Mouse (Mus musculus) G1E (cell line): ENCODE data around the gene Nckap5l. TPM values are rescaled to one million over a fixed set of nuclear protein-coding genes. Genes with fewer than 3 reads are reported as not detected.

Experiments
- ATAC-seq: 2 replicates; pipeline ENCODE4 v1.8.0; 2016; ENCODE audit warnings: mild to moderate bottlenecking; ENCODE audit not compliant: insufficient number of reproducible peaks, poor library complexity, low FRiP score, severe bottlenecking; ENCODE audit errors: extremely low read depth
- DNase-seq: peaks from one replicate; pipeline ENCODE4 v3.0.0; 2012; ENCODE audit warnings: low spot score
- H3K27me3 ChIP-seq: 2 replicates; pipeline ENCODE4 v1.6.1; 2012; ENCODE audit warnings: mild to moderate bottlenecking, low read length, inconsistent platforms; ENCODE audit not compliant: insufficient read depth
- H3K36me3 ChIP-seq: replicated peaks from 2 replicates; pipeline ENCODE3; 2012; ENCODE audit warnings: mild to moderate bottlenecking, inconsistent platforms
- H3K4me1 ChIP-seq: 2 replicates; pipeline ENCODE4 v1.6.1; 2012; ENCODE audit warnings: low read depth, low read length, inconsistent platforms, mixed read lengths; ENCODE audit not compliant: insufficient read depth
- H3K4me3 ChIP-seq: 2 replicates; pipeline ENCODE4 v1.5.1; 2012; ENCODE audit warnings: low read depth, mild to moderate bottlenecking, inconsistent platforms, low read length, moderate library complexity, mixed read lengths
- H3K9me3 ChIP-seq: replicated peaks from 2 replicates; pipeline ENCODE4 v1.6.1; 2012; ENCODE audit warnings: inconsistent platforms
- CTCF ChIP-seq: IDR thresholded peaks from 2 replicates; pipeline ENCODE4 v1.5.1; 2012; ENCODE audit warnings: low read depth, low read length, inconsistent platforms, mixed read lengths
- GATA1 ChIP-seq: IDR thresholded peaks from 2 replicates; pipeline ENCODE4 v1.6.1; 2012; ENCODE audit warnings: borderline replicate concordance, low read length, inconsistent platforms, mixed read lengths
- GATA2 ChIP-seq: IDR thresholded peaks from 2 replicates; pipeline ENCODE4 v1.6.1; 2012; ENCODE audit warnings: low read depth, low read length, inconsistent platforms, borderline replicate concordance
- POLR2AphosphoS5 ChIP-seq: IDR thresholded peaks from 2 replicates; pipeline ENCODE4 v1.6.1; 2012; ENCODE audit warnings: low read depth, low read length, inconsistent platforms; ENCODE audit not compliant: insufficient replicate concordance
- TAL1 ChIP-seq: conservative IDR thresholded peaks from 2 replicates; pipeline ENCODE4 v1.6.1; 2012; ENCODE audit warnings: low read depth, low read length, inconsistent platforms, mixed read lengths
- polyA plus RNA-seq: library from polyadenylated mRNA; stranded (reverse); fragments of >175 nt; gene quantifications from 2 replicates; pipeline ENCODE4 v1.2.3, GENCODE M21; 2012
- total RNA-seq, 2 experiments: library from RNA; stranded (forward) in 1 of 2; stranded (reverse) in 1 of 2; fragments of 200-1000 nt in 1 of 2; fragments of >200 nt in 1 of 2; fragmentation: Nextera tagmentation in 1 of 2; gene quantifications; 2 replicates each; pipeline ENCODE4 v1.2.3; 2014 to 2017

The Nckap5l gene
- total and polyA plus RNA-seq, 3 experiments: 0.60 to 16.1 (median 15.2) TPM

DNA sequence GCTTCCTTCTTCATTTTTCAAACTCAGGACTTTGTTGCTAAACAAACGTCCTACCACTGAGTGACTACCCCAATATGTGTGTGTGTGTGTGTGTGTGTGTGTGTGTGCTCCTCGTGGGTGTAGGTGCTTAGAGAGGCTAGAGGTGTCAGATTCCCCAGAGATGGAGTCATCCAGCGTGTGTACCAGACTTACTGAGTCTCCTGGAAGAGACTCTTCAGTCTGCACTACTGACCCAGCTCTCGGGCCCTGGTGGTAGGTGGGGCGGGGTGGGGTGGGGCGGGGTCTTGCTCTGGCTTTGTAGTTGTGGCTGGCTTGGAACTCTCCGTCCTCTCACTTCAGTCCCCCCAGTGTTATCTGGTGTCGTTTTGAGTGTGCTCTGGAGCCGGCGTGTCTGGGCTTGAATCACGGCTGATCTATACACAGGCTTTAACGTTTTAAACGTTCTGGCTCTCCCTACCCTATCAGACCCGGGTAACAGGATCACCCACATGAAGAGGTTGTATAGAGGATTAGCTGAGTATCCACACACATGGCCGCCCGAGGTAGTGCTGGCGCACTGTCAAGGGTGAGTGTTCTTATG is 39.8 kb downstream of the Nckap5l start:
- no peak for ATAC-seq
- Histone ChIP-seq H3K36me3 (peaks cover 5% of the 10 kb centered on the region), H3K9me3 (no peaks in the 10 kb centered on the region), H3K4me1 (peaks cover 10% of the 10 kb centered on the region), H3K27me3 (no peaks in the 10 kb centered on the region), H3K4me3 (no peak overlapping the region)
- no peak for DNase-seq
- TF ChIP-seq POLR2AphosphoS5: no peak

DNA sequence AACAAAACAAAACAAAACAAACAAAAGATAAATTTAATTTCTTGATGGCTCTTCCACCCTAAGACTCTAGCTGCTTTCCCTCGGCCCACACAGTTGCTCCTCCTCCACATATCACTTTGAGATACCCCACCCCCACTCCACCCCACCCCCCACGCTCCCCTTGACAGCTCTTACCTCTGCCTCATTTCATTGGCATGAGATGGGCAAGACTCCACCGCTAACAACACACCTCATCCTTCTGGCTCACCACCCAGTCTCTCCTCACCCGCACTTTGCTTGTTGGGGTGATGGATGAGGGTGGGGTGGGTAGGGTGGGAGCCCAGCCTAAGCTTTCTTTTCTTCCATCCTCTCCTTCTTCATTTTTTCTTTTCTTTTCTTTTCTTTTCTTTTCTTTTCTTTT is 40.6 kb downstream of the Nckap5l start:
- no peak for ATAC-seq
- DNase-seq: no peak
- no peaks in the 10 kb centered on the region for H3K9me3 ChIP-seq
- no peaks in the 10 kb centered on the region for H3K27me3 ChIP-seq
- peaks cover 10% of the 10 kb centered on the region for H3K4me1 ChIP-seq
- H3K4me3 ChIP-seq: no peak overlapping the region
- TF ChIP-seq TAL1: no peak
- no peak for TF ChIP-seq GATA1
- TF ChIP-seq CTCF: no peak
- no peak for TF ChIP-seq GATA2
- no peak for TF ChIP-seq POLR2AphosphoS5
- peaks cover under 1% of the 10 kb centered on the region for H3K36me3 ChIP-seq

DNA sequence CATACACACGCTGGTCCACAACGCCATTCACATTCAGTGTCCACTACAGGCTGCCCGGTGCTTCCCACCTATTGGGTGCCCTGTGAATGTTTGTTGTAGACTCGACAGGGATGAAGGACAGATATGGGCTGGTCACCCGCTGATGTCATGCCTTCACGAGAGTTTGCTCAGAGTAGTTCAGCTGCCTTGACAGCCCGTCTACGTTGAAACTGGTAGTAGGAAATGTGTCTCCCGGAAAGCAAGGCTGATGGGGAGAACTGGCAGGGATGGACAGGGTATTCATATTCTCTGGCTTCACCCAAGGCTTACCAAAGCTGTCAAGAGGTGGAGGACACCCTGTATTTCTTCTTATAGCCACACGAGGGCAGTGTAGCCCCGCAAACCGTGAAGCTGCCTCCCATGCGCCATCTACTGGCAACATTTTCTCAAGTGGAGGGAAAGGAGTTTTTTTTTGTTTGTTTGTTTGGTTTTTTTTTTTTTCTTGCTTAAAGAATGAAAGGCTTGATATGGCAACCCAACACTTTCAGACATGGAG is 41.1 kb downstream of the Nckap5l start:
- no peak overlapping the region for H3K4me3 ChIP-seq
- ATAC-seq (peak; percentile 34; the same call in 1 of the 2 replicates), DNase-seq (peak; percentile 57)
- TF ChIP-seq GATA1 (no peak), CTCF (peak; percentile 96)
- H3K4me1 ChIP-seq: peaks cover 10% of the 10 kb centered on the region
- H3K9me3 ChIP-seq: no peaks in the 10 kb centered on the region
- no peaks in the 10 kb centered on the region for H3K27me3 ChIP-seq
- peaks cover 6% of the 10 kb centered on the region for H3K36me3 ChIP-seq

DNA sequence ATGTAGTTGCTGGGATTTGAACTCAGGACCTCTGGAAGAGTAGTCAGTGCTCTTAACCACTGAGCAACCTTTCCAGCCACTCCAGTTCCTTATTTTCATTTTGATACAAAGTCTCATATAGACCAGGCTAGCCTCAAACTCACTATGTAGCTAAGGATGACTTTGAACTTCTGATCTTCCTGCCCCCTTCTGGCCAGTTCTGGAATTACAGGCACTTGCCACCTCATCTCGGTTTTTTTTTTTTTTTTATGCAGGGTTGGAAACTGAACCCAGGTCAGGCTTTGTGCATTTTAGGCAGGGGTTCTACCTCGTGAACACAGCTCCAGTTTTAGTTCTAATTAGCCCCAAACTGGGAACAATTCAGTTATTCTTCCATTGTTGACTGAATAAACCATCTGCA is 41.8 kb downstream of the Nckap5l start:
- no peak overlapping the region for H3K4me3 ChIP-seq
- TF ChIP-seq GATA2 (no peak), CTCF (peak; percentile 29)
- no peak for ATAC-seq

DNA sequence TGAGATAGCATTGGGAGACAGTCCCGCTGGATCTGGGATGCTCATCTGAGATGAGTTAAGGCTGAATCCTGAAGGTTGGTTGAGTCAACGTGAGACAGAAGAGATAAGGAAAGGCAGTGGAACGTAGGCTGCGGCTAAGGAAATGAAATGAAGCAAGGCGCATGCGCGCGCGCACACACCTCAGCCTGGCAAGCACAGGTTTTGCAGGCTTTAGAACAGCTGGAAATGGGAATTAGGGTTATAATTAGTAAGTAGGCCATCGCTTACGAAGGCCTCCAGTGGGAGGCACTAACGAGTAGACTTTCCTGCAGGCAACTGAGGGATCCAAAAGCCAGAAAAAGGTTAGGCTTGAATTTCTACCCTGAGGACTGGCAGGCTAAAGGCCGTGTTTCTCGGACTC is 45.8 kb downstream of the Nckap5l start:
- ATAC-seq: no peak
- DNase-seq: no peak
- Histone ChIP-seq H3K27me3 (no peaks in the 10 kb centered on the region), H3K36me3 (peaks cover 52% of the 10 kb centered on the region), H3K4me3 (no peak overlapping the region), H3K9me3 (no peaks in the 10 kb centered on the region), H3K4me1 (peaks cover 10% of the 10 kb centered on the region)
- TF ChIP-seq CTCF (no peak), GATA2 (no peak), POLR2AphosphoS5 (no peak), GATA1 (no peak), TAL1 (no peak)

More for the DNA sequence above, 41.8 kb downstream of the Nckap5l start:
- Histone ChIP-seq H3K4me1 (peaks cover 10% of the 10 kb centered on the region), H3K27me3 (no peaks in the 10 kb centered on the region), H3K9me3 (no peaks in the 10 kb centered on the region), H3K36me3 (peaks cover 12% of the 10 kb centered on the region)
- no peak for DNase-seq

DNA sequence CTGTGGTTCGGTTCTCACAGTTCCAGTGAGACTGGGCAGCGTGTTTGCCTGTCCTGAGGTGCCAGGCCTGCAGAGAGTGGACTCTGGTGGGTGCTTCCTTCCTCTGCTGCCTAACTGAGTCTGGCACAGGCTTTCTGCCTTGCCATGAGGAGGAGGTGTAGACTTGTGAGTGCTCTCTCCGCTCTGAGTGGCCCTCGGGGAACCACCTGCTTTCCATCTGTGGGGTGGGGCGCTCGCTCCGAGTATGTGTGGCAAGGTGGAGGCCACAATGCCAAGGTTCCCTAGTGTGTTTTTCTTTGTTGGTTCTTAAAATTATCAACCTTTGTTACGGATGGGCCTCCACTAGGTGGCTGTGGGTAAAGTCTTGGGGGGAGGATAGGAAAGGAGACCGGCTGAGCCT is 48.7 kb downstream of the Nckap5l start:
- Histone ChIP-seq H3K9me3 (no peaks in the 10 kb centered on the region), H3K4me1 (peaks cover 6% of the 10 kb centered on the region), H3K36me3 (peaks cover 81% of the 10 kb centered on the region), H3K27me3 (no peaks in the 10 kb centered on the region), H3K4me3 (no peak overlapping the region)
- ATAC-seq: no peak
- no peak for TF ChIP-seq GATA2
- no peak for TF ChIP-seq POLR2AphosphoS5
- no peak for TF ChIP-seq GATA1
- no peak for TF ChIP-seq TAL1
- TF ChIP-seq CTCF: no peak
- DNase-seq: no peak

DNA sequence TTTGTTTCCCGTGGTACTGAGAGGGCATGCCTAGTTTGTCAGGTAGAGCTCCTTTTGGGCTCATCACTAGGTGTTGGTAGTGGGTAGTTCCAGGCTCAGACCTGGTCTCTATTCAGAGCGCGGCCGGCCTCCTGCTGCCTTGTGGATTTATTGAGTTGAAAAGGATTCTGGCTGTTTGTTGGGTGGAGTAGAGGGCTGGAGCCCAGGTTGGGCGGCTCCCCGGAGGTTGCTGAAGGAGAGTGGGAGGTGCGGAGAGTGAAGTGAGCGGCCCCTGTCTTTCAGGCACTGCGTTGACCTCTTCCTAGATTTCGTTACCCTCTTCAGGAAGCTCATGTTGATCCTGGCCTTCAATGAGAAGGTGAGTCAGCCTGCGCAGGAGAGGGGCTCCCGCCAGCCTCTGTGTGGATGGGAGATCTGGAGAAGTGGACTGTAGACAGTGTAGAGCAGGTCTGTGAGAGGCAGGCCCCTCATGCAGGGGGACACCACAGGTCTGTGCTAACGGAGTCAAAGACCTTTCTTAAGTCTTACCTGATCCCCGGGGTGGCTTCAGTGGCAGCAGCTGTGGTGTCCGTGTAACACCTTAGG is 50.5 kb downstream of the Nckap5l start:
- Histone ChIP-seq H3K27me3 (no peaks in the 10 kb centered on the region), H3K4me3 (no peak overlapping the region), H3K4me1 (peaks cover 6% of the 10 kb centered on the region), H3K36me3 (peaks cover 99% of the 10 kb centered on the region), H3K9me3 (no peaks in the 10 kb centered on the region)
- ATAC-seq (no peak), DNase-seq (no peak)
- TF ChIP-seq CTCF: no peak
- no peak for TF ChIP-seq POLR2AphosphoS5
- TF ChIP-seq GATA2: no peak
- TF ChIP-seq TAL1: no peak
- TF ChIP-seq GATA1: no peak
